Mouse (Mus musculus) layer of hippocampus, postnatal 14 days (tissue): ENCODE data around the gene Impg2. TPM values are rescaled to one million over a fixed set of nuclear protein-coding genes. Genes with fewer than 3 reads are reported as not detected.

ENCODE experiments used
- DNase-seq, 2 experiments: peaks; one replicate each; pipeline ENCODE4 v3.0.0; 2021 to 2022; ENCODE audit warnings: low spot score in 2 of 2, mixed read lengths in 1 of 2
- total RNA-seq, 2 experiments: library from RNA; stranded (reverse); gene quantifications; 2 replicates each; pipeline ENCODE4 v1.2.3; 2021

The Impg2 gene
- total RNA-seq, 2 experiments from 2014 or later = 0.71 to 0.74 TPM

DNA sequence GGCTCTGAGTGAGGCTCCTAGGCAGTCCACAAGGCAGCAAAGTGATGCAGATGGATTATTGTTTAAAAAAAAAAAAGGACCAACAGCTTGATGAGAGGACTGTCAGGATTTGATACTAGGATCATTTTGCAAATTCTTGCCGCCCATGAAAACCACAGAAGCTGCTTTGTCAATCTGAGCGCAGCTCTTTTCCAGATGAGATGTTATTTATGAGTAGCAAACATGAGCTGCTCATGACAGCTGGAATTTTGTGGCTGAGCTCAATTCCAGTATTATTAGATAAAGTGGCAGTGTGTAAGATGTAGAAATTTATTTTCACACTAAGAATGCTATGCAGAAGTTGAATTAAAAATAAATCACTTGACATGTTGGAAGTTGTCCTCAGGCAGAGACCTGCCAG lies 94.7 kb downstream of the Impg2 start:
- peak in 1 of 2 experiments; percentile 36 for DNase-seq

DNA sequence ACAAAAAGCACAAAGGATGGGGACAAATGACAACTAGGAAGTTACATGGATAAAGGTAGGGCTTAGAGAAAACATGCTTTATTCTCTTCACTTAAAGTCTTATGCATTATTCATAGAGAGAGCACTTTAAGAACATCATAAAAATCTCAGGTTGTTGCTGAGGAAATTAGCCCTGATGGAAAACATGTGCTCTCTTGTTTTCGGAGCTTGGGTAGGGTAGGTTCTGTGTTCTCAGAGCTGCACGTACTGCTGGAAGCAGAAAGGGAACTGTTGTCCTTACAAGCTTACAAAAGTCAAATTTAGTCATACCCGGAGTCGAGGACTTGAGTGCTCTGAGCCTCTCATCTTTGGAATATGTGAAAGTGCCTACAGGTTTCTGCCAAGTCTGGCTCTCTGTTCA lies 98.9 kb downstream of the Impg2 start:
- DNase-seq = no peak

DNA sequence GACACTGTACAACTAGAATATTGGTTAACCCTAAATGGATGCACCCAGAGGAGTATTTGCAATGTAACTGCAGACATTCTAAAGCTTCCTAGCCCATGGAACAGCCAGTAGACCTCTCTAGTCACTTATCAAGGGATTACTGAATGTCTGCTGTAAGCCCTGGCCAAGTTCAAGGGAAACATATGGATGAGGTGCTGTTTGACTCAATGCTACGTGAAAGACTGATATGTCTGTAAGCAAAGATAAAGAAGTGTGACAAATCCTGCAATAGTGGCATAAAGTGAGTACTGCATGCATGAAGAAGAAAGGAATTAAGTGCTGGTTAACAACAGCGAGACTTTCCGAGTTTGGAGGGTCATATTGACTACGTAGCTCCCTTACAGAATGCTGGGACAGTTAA lies 100.1 kb downstream of the Impg2 start:
- DNase-seq = no peak

DNA sequence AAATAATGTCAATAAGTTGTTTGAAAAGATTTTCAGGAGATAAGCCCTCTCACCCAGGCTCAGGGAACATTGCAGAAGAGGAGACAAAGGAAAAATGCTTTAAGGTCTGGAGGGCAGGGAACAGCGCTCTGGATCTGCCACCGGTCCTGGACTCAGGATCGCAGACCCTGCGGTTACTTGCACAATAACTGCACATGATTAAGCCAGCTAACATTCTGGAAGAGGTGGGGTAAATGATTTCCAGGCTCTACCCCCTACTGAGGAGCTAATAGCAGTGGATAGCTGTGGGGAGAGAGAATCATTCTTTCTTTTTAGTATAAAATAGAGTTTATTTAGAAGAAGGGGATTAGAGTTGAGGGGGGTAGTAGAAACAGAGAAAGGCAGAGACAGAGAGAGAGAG lies 103.5 kb downstream of the Impg2 start:
- DNase-seq = no peak

DNA sequence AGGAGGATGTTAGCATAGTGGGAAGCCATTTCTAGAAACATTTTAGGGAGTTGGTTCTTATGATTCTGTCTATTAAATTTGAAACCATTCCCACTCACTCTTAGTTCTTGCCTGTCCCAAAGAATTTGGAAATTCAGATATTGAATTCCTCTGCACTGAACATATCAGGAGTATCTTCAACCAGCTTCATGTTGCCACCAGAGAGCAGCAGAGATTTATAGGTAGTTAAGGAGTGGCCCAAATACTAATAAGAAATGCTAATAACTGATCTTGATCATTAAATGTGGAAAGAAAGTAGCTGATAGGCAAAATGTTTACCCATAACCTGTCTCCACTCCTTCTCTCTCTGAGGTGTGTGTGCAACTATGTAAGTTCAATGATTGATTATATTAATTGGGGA lies 107.2 kb downstream of the Impg2 start:
- peak in 1 of 2 experiments; percentile 39 for DNase-seq

Other genes with a start within 250 kb of the Impg2 start
- 100 to 1,000 TPM; 389 to 404 TPM for gene Rpl24, start 238.0 kb upstream of the Impg2 start, total RNA-seq
- gene Zbtb11, start 230.4 kb upstream of the Impg2 start, total RNA-seq = 10 to 100 TPM; 37.4 to 37.9 TPM
- 100 to 1,000 TPM; 129 to 135 TPM for gene Pcnp, start 174.6 kb upstream of the Impg2 start, total RNA-seq
- gene Trmt10c, start 166.5 kb upstream of the Impg2 start, total RNA-seq = 10 to 100 TPM in 1 of 2 experiments, 1 to 10 TPM in 1; 8.1 to 10.2 TPM
- 10 to 100 TPM; 45.1 to 48.2 TPM for gene Senp7, start 156.0 kb upstream of the Impg2 start, total RNA-seq